Mouse (Mus musculus) embryonic fibroblast, embryonic 13.5 days (primary cell): ENCODE results near the gene B020031M17Rik.
"Not testable (repeated sequence)": the region's sequence is repeated elsewhere in the genome, so short reads cannot be mapped to it uniquely, and the experiment has no call there.

Experiments
- CTCF ChIP-seq: IDR thresholded peaks from 2 replicates; pipeline ENCODE4 v1.5.1; 2011; ENCODE audit warnings: mild to moderate bottlenecking, control low read depth, low read length, moderate library complexity, borderline replicate concordance; ENCODE audit not compliant: insufficient read depth
- POLR2A ChIP-seq: IDR thresholded peaks from 2 replicates; pipeline ENCODE4 v1.6.1; 2011; ENCODE audit warnings: low read depth, mild to moderate bottlenecking, control low read depth, low read length, moderate library complexity

DNA sequence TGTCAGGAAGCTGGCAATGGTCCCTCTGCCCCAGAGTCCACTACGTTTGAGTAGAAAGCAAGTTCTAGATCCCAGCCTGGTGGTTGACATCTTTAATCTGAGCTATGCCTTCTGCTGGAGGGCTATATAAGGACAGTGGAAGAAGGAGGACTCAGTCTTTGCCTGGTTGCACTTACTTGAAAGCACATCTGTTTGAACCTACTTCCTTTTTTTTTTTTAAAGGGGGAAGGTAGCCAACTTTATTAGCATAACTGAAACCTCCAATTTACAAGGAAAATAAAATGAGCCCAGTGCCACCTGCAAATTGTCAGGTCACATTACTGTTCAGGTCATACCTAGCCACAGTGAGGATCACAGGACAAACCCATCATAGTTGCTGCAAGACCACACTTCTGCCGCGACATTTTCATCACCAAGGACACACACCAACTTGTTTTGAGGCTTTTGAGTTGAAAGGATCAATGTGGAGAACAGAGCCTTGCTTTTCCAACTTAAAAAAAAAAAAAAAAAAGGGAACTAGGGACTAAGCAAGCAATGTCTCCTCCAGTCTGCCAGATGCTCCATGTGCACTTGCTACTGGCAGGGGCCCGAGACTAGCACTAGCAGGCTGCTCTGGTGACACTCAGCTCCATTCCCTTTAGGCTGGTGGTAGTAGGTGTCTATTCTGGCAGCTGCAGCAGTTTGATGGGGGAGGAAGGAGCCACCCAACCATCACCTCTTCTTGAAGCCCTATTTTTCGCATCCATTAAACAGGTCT, 33.5 kb downstream of the B020031M17Rik start:
- not testable (repeated sequence) for TF ChIP-seq CTCF, POLR2A
